Mouse (Mus musculus) liver, postnatal 0 days (tissue): ENCODE measurements around the gene Gm29776. TPM values are rescaled to one million over a fixed set of nuclear protein-coding genes. Genes with fewer than 3 reads are reported as not detected.

Source experiments
- ATAC-seq: fragments of 200-750 bp; cut with Nextera tagmentation; 2 replicates; pipeline ENCODE4 v1.8.0; 2017; ENCODE audit warnings: mild to moderate bottlenecking, moderate library complexity
- DNase-seq: peaks from one replicate; pipeline ENCODE4 v3.0.0-alpha.2; 2016
- H3K27ac ChIP-seq: fragments of 300-500 bp; sonication (generic); 2 replicates; pipeline ENCODE4 v1.5.1; 2014; ENCODE audit warnings: antibody characterized with exemption, moderate library complexity, mild to moderate bottlenecking, low read depth
- H3K27me3 ChIP-seq: fragments of 300-500 bp; sonication (generic); 2 replicates; pipeline ENCODE4 v1.6.1; 2014; ENCODE audit warnings: low read length, control low read depth, mixed read lengths; ENCODE audit not compliant: insufficient read depth
- H3K36me3 ChIP-seq: fragments of 300-500 bp; sonication (generic); replicated peaks from 2 replicates; pipeline ENCODE4 v1.6.1; 2014; ENCODE audit warnings: mild to moderate bottlenecking, control low read depth, low read length, moderate library complexity, mixed read lengths; ENCODE audit not compliant: insufficient read depth
- H3K4me1 ChIP-seq: fragments of 300-500 bp; sonication (generic); 2 replicates; pipeline ENCODE4 v1.6.1; 2014; ENCODE audit warnings: antibody characterized with exemption, mild to moderate bottlenecking, control low read depth; ENCODE audit not compliant: insufficient read depth
- H3K4me2 ChIP-seq: fragments of 300-500 bp; sonication (generic); 2 replicates; pipeline ENCODE4 v1.6.1; 2014; ENCODE audit warnings: low read depth, mild to moderate bottlenecking, low read length, moderate library complexity, mixed read lengths
- H3K4me3 ChIP-seq: fragments of 300-500 bp; sonication (generic); 2 replicates; pipeline ENCODE4 v1.5.1; 2014; ENCODE audit warnings: low read depth, low read length
- H3K9ac ChIP-seq: fragments of 300-500 bp; sonication (generic); replicated peaks from 2 replicates; pipeline ENCODE4 v1.6.1; 2014; ENCODE audit warnings: mild to moderate bottlenecking, moderate library complexity
- H3K9me3 ChIP-seq: fragments of 300-500 bp; sonication (generic); 2 replicates; pipeline ENCODE4 v1.6.1; 2016; ENCODE audit warnings: mild to moderate bottlenecking, control low read depth, low read length, mixed read lengths
- CTCF ChIP-seq: sonication (generic); IDR thresholded peaks from 2 replicates; pipeline ENCODE4 v1.5.1; 2016; ENCODE audit warnings: antibody characterized with exemption, low read depth
- EP300 ChIP-seq: IDR thresholded peaks from 2 replicates; pipeline ENCODE4 v1.6.1; 2016; ENCODE audit warnings: antibody characterized with exemption, low read depth, mild to moderate bottlenecking
- WGBS: fragments of 180-500 bp; shearing (Covaris S2); extraction: QIAGEN DNeasy Blood & Tissue Kit; methylation state at CpG from one replicate; pipeline ENCODE4 v1.1.7; 2014; ENCODE audit not compliant: insufficient replicate concordance; 5-methylcytosine and 5-hydroxymethylcytosine counted together
- polyA plus RNA-seq: library from polyadenylated mRNA; unstranded; fragments of >200 nt; fragmentation: Nextera tagmentation; extraction: Ambion mirVana; gene quantifications from 2 replicates; pipeline ENCODE4 v1.2.1, GENCODE M21; 2015

The Gm29776 gene
- polyA plus RNA-seq, 1 experiment from 2014 or later: not detected

DNA sequence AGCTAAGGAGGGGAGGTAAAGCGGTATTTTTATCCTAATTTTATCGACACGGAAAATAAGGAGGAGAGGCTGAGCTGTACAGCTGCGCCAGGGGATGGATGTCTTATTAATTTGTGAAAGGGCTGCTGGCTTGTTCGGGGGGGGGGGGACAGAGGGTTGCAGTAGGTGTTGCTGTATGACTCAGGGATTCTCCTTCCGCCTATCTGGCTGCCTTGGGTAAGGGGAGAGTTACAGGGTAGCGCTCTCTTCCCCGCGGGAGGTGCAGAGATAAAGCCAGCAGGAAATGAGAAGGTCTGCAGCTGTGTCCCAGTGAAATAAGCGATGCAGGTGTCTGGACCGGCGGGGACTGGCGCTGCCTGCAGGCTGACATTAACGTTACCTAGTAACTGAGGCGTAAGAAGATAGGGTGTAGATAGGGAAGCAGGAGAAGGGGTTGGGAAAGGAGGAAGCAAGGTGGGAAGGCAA lies 16.0 kb upstream of the Gm29776 start:
- Histone ChIP-seq H3K4me1 (peaks cover 8% of the 10 kb centered on the region), H3K27me3 (no peaks in the 10 kb centered on the region), H3K9me3 (no peaks in the 10 kb centered on the region), H3K9ac (no peak overlapping the region), H3K4me3 (peak overlapping the region; percentile 37), H3K27ac (no peak overlapping the region), H3K4me2 (peak overlapping the region; percentile 74), H3K36me3 (no peaks in the 10 kb centered on the region)
- 0 out of 2 replicates have a peak, but pooled peaks have one; percentile 5 for TF ChIP-seq CTCF
- TF ChIP-seq EP300: no peak
- DNase-seq (no peak), ATAC-seq (peak; percentile 34; the same call in 1 of the 2 replicates)
- 2% methylated on average over 15 of the region's 15 CpGs for WGBS

DNA sequence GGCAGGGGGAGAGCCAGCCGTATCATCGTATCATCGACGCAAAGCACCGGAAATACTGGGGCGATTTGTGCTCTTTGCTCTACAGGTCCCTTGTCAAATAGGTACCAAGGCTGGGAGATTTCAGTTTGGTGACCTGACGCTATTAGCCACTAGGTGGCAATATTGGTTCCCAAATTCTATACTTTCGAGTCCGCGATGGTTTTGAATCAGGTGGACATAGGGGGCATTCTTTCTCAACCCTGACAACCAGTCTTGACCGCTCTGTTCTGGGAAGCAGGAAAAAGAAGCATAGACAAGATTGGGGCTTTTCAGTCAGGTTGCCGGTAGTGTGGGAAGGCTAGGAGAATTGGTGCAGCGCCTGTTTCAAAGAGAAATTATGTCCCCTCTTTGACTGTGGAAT lies 15.5 kb upstream of the Gm29776 start:
- WGBS: under 1% methylated on average over 13 of the region's 13 CpGs
- 0 out of 2 replicates have a peak overlapping the region, but pooled peaks have one; percentile 76 for H3K27ac ChIP-seq
- H3K27me3 ChIP-seq: no peaks in the 10 kb centered on the region
- H3K9me3 ChIP-seq: no peaks in the 10 kb centered on the region
- peak overlapping the region; percentile 37 for H3K4me3 ChIP-seq
- peak; percentile 27; the same call in 1 of the 2 replicates for ATAC-seq
- H3K4me1 ChIP-seq: peaks cover 8% of the 10 kb centered on the region
- peak overlapping the region; percentile 74 for H3K4me2 ChIP-seq
- DNase-seq: peak; percentile 69
- H3K36me3 ChIP-seq: no peaks in the 10 kb centered on the region
- no peak for TF ChIP-seq EP300
- peak; percentile 90 for TF ChIP-seq CTCF
- H3K9ac ChIP-seq: no peak overlapping the region

DNA sequence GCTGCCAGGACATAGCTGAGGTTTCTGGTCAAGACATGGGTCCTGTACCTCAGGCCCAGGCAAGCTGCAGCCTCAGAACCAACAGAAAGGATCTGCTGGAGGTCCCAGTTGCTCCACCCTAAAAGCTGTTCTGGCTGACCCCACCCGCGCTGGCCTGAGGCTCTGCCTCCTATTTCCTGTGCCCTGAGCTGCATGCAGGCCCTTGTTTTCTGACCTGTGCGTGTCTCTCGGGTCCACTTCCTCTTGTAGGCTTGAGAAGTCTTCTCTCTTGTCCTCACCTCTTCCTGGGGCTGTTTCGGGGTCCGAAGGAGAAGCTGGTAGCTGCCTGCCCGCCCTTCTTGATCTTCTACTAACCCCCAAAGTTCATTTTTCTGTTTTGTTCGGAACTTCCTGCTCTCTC lies 14.2 kb upstream of the Gm29776 start:
- WGBS: 34% methylated on average over 8 of the region's 8 CpGs
- peak overlapping the region; percentile 32; the same call in 1 of the 2 replicates for H3K4me2 ChIP-seq

DNA sequence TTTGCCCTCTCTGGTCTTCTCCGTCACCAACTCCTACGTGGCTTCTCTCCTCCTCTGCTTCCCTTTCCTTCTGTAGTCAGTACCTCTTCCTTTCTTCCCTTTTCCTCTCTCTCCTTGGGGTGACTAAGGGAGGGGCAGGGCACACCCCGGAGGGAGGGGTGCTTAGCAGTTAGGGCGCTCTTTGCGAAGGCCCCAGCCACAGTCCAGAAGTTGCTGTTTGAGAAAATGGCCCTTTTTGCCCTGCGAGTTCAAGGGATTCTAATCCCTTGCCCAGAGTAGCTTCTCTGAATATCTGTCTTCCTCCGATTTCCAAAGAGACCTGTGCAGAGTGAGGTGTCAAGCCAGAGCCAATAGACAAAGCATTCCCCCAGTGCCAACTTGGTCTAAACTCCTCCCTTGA lies 13.4 kb upstream of the Gm29776 start, which contains the start of gene Cebpe:
TSS of gene Cebpe (minus strand) at position 101 of the 400 bp plus-strand sequence.
- Histone ChIP-seq H3K4me3 (peak within 1 kb of the TSS; percentile 39), H3K27me3 (no peaks in the 10 kb centered on the region; the same call in 1 of the 2 replicates), H3K9ac (peak within 1 kb of the TSS; percentile 23; the same call in 1 of the 2 replicates), H3K27ac (peak within 1 kb of the TSS; percentile 76), H3K36me3 (no peaks in the 10 kb centered on the region), H3K4me2 (peak within 1 kb of the TSS; percentile 47), H3K9me3 (no peaks in the 10 kb centered on the region), H3K4me1 (peaks cover 8% of the 10 kb centered on the region)
- TF ChIP-seq CTCF: no peak
- no peak for TF ChIP-seq EP300
- ATAC-seq (no peak), DNase-seq (no peak)
- WGBS: 65% methylated on average over 7 of the region's 7 CpGs

More for the DNA sequence above, 14.2 kb upstream of the Gm29776 start:
- ATAC-seq: peak; percentile 24; the same call in 1 of the 2 replicates
- H3K4me1 ChIP-seq: peaks cover 8% of the 10 kb centered on the region
- peak overlapping the region; percentile 76 for H3K27ac ChIP-seq
- no peak overlapping the region; the same call in 1 of the 2 replicates for H3K4me3 ChIP-seq
- H3K36me3 ChIP-seq: no peaks in the 10 kb centered on the region
- H3K27me3 ChIP-seq: no peaks in the 10 kb centered on the region
- peak; percentile 57 for DNase-seq
- TF ChIP-seq CTCF (no peak), EP300 (no peak)
- H3K9me3 ChIP-seq: no peaks in the 10 kb centered on the region
- no peak overlapping the region for H3K9ac ChIP-seq

DNA sequence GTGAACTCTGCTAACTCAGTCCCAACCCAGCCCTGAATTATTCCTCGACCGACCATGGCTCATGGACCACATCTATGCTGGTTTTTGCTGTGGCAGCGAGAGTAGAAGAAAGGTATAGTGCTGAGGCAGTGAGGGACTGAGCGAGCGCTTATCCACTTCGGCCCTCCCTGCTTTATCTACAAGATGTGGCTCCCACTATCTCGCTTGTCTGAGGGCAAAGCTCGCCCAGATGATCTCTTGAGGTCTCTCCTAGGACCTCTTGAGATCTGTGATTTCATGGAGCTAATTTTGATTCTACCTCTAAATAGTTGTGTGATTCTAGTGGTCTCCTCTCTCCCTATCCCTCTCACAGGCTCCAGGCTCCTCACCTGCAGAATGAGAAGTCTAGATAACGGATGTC lies 10.4 kb upstream of the Gm29776 start:
- Histone ChIP-seq H3K36me3 (no peaks in the 10 kb centered on the region), H3K9me3 (no peaks in the 10 kb centered on the region), H3K27ac (no peak overlapping the region), H3K4me1 (peaks cover 23% of the 10 kb centered on the region), H3K27me3 (no peaks in the 10 kb centered on the region; the same call in 1 of the 2 replicates), H3K4me3 (no peak overlapping the region), H3K4me2 (peak overlapping the region; percentile 47), H3K9ac (no peak overlapping the region)
- TF ChIP-seq EP300 (no peak), CTCF (no peak)
- WGBS: 57% methylated on average over 9 of the region's 9 CpGs
- DNase-seq (no peak), ATAC-seq (no peak)

DNA sequence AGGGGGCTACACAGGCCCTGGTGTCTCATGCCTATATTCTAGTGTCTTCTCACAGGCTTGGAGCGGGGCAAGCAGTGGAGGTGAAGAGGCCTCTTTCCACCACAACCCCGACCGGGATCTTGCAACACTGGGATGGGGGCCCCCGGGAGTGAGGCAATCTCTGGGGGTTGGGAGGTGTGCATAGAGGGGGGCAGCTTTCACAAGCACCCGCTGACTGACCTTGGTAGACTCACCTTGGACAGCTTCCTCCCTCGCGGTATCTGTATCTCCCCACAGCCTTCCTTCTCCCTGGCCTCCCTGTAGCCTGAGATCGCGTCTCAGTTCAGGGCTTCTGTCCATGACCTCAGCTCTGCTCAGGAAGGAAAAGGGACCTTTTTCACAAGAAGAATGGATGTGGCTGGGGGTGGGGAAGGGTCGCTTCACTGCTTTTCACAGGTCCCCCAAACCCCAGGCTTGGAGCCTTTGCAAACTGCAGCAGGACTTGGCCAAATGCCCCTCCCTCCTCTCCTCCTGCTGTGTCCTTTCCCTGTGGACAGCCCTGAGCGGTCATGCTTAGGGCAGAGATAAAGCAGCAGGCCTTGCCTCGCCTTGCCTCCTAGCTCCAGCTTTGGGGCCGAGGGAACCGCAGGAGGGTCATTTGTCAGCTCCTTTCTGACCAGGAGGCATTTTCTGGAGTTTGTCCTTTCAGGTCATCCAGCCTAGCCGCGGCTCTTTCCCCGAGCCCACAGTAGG lies 8.1 kb upstream of the Gm29776 start:
- ATAC-seq: peak; percentile 9; the same call in 1 of the 2 replicates
- 23% methylated on average over 16 of the region's 17 CpGs for WGBS
- Histone ChIP-seq H3K27me3 (peaks cover 4% of the 10 kb centered on the region), H3K9me3 (no peaks in the 10 kb centered on the region), H3K4me3 (0 out of 2 replicates have a peak overlapping the region, but pooled peaks have one; percentile 0), H3K4me2 (peak overlapping the region; percentile 47), H3K4me1 (peaks cover 23% of the 10 kb centered on the region), H3K36me3 (no peaks in the 10 kb centered on the region), H3K9ac (peak overlapping the region; percentile 26; the same call in 1 of the 2 replicates), H3K27ac (peak overlapping the region; percentile 66)
- TF ChIP-seq EP300 (no peak), CTCF (no peak)
- DNase-seq: peak; percentile 70
